Mouse (Mus musculus): ENCODE measurements around the gene Rilpl1.

DNA sequence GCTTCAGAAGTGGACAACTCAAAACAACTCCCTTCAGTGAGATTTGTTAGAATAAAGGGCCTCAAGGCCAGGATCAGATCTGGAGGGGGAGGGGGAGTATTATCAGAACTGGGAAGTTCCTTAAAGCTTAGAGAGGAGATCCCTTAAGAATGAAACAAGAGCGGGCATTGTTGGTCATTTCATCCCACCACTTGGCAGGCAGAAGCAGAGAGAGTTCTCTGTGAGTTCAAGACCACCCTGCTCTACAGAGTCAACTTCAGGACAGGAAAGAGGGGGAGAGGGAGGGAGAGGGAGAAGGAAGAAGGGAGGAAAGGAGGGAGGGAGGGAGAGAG lies 52.4 kb downstream of the Rilpl1 start:
- TF ChIP-seq CTCF (IDR thresholded peaks at IDR 0.05; ENCODE audit: insufficient read depth, low read depth, low read length), result no peak
- no peak for TF ChIP-seq POLR2A (IDR thresholded peaks at IDR 0.05; ENCODE audit: insufficient read depth, low read depth, low read length)

All from olfactory bulb, adult 2 months (tissue).